Mouse (Mus musculus) MEL (cell line): Measurements from ENCODE around the gene Fgf3. TPM values are rescaled to one million over a fixed set of nuclear protein-coding genes. Genes with fewer than 3 reads are reported as not detected.

Source experiments
- DNase-seq: peaks from one replicate; pipeline ENCODE4 v3.0.0; 2011; ENCODE audit warnings: low read depth, low spot score
- H3K27ac ChIP-seq: 2 replicates; pipeline ENCODE4 v1.5.1; 2012; ENCODE audit warnings: low read depth, mild to moderate bottlenecking, control low read depth, low read length, moderate library complexity; ENCODE audit not compliant: control insufficient read depth
- H3K27me3 ChIP-seq, 2 experiments: fragments of 150-350 bp in 1 of 2; sonication (generic) in 1 of 2; 2 replicates each; pipeline ENCODE4 v1.6.1; 2012; ENCODE audit warnings: low read length in 2 of 2, mild to moderate bottlenecking in 2 of 2, improper control_type of control experiment in 1 of 2, moderate library complexity in 1 of 2; ENCODE audit not compliant: insufficient read depth in 2 of 2, control insufficient read depth in 1 of 2
- H3K36me3 ChIP-seq, 2 experiments: 2 replicates each; pipeline ENCODE4 v1.6.1; 2012 to 2014; ENCODE audit warnings: low read length in 2 of 2, improper control_type of control experiment in 1 of 2, inconsistent platforms in 1 of 2, mild to moderate bottlenecking in 1 of 2; ENCODE audit not compliant: insufficient read depth in 2 of 2, control insufficient read depth in 1 of 2
- H3K4me1 ChIP-seq, 2 experiments: fragments of 150-350 bp in 1 of 2; sonication (generic) in 1 of 2; 2 replicates each; pipeline ENCODE4 v1.6.1; 2012; ENCODE audit warnings: low read length in 2 of 2, improper control_type of control experiment in 1 of 2, mild to moderate bottlenecking in 1 of 2; ENCODE audit not compliant: insufficient read depth in 2 of 2, control insufficient read depth in 1 of 2
- H3K4me3 ChIP-seq, 2 experiments: fragments of 150-350 bp in 1 of 2; sonication (generic) in 1 of 2; 2 replicates each; pipeline ENCODE4 v1.5.1; 2012; ENCODE audit warnings: low read depth in 2 of 2, low read length in 2 of 2, mild to moderate bottlenecking in 2 of 2, moderate library complexity in 2 of 2, control low read depth in 1 of 2, improper control_type of control experiment in 1 of 2; ENCODE audit not compliant: control insufficient read depth in 1 of 2, insufficient read depth in 1 of 2
- H3K79me2 ChIP-seq: 2 replicates; pipeline ENCODE4 v1.6.1; 2012; ENCODE audit warnings: mild to moderate bottlenecking, low read length, moderate library complexity; ENCODE audit not compliant: control insufficient read depth, poor library complexity, insufficient read depth
- H3K9ac ChIP-seq: 2 replicates; pipeline ENCODE4 v1.6.1; 2012; ENCODE audit warnings: low read depth, mild to moderate bottlenecking, control low read depth, low read length, moderate library complexity; ENCODE audit not compliant: control insufficient read depth, poor library complexity, severe bottlenecking
- H3K9me3 ChIP-seq: fragments of 150-350 bp; sonication (generic); replicated peaks from 2 replicates; pipeline ENCODE4 v1.6.1; 2012; ENCODE audit warnings: mild to moderate bottlenecking, low read length, improper control_type of control experiment, moderate library complexity; ENCODE audit not compliant: insufficient read depth
- CHD1 ChIP-seq: IDR thresholded peaks from 2 replicates; pipeline ENCODE4 v1.6.1; 2012; ENCODE audit warnings: low read depth, mild to moderate bottlenecking, inconsistent platforms, low read length, improper control_type of control experiment
- CTCF ChIP-seq, 3 experiments: IDR thresholded peaks in 2 of 3; conservative IDR thresholded peaks in 1 of 3; 2 replicates each; pipeline ENCODE4 v1.5.1; 2011 to 2012; ENCODE audit warnings: low read length in 3 of 3, low read depth in 2 of 3, mild to moderate bottlenecking in 2 of 3, improper control_type of control experiment in 1 of 3, inconsistent platforms in 1 of 3, mixed read lengths in 1 of 3, moderate library complexity in 1 of 3; ENCODE audit not compliant: control insufficient read depth in 1 of 3, insufficient read depth in 1 of 3, poor library complexity in 1 of 3, severe bottlenecking in 1 of 3
- E2F4 ChIP-seq: IDR thresholded peaks from 2 replicates; pipeline ENCODE4 v1.6.1; 2011; ENCODE audit warnings: low read depth, low read length, improper control_type of control experiment, borderline replicate concordance
- EP300 ChIP-seq, 2 experiments: IDR thresholded peaks; 2 replicates each; pipeline ENCODE4 v1.6.1; 2011; ENCODE audit warnings: improper control_type of control experiment in 2 of 2, low read length in 2 of 2, low read depth in 1 of 2, mild to moderate bottlenecking in 1 of 2
- ETS1 ChIP-seq: IDR thresholded peaks from 2 replicates; pipeline ENCODE4 v1.6.1; 2012; ENCODE audit warnings: low read depth, mild to moderate bottlenecking, inconsistent platforms, low read length, improper control_type of control experiment, moderate library complexity
- GATA1 ChIP-seq: IDR thresholded peaks from 2 replicates; pipeline ENCODE4 v1.6.1; 2011; ENCODE audit warnings: low read depth, low read length, improper control_type of control experiment
- MEF2A ChIP-seq: IDR thresholded peaks from 2 replicates; pipeline ENCODE4 v1.6.1; 2014; ENCODE audit warnings: low read depth, mild to moderate bottlenecking, inconsistent platforms, low read length, improper control_type of control experiment; ENCODE audit not compliant: poor library complexity, insufficient replicate concordance, severe bottlenecking; ENCODE audit errors: extremely low read depth
- MYB ChIP-seq: IDR thresholded peaks from 2 replicates; pipeline ENCODE4 v1.6.1; 2011; ENCODE audit warnings: mild to moderate bottlenecking, low read depth, low read length, improper control_type of control experiment
- NELFE ChIP-seq: IDR thresholded peaks from 2 replicates; pipeline ENCODE4 v1.6.1; 2011; ENCODE audit warnings: low read depth, low read length, improper control_type of control experiment
- POLR2A ChIP-seq, 2 experiments: IDR thresholded peaks; 2 replicates each; pipeline ENCODE4 v1.6.1; 2011 to 2012; ENCODE audit warnings: low read length in 2 of 2, mild to moderate bottlenecking in 2 of 2, control low read depth in 1 of 2, improper control_type of control experiment in 1 of 2, low read depth in 1 of 2, moderate library complexity in 1 of 2; ENCODE audit not compliant: control insufficient read depth in 1 of 2, insufficient read depth in 1 of 2, poor library complexity in 1 of 2
- POLR2AphosphoS5 ChIP-seq: IDR thresholded peaks from 2 replicates; pipeline ENCODE4 v1.6.1; 2012; ENCODE audit warnings: low read depth, borderline replicate concordance, mild to moderate bottlenecking, inconsistent platforms, low read length, moderate library complexity, mixed read lengths
- RAD21 ChIP-seq: IDR thresholded peaks from 2 replicates; pipeline ENCODE4 v1.6.1; 2011; ENCODE audit warnings: mild to moderate bottlenecking, low read depth, low read length, improper control_type of control experiment
- RCOR1 ChIP-seq: IDR thresholded peaks from 2 replicates; pipeline ENCODE4 v1.6.1; 2012; ENCODE audit warnings: low read depth, mild to moderate bottlenecking, inconsistent platforms, low read length, improper control_type of control experiment
- SIN3A ChIP-seq: IDR thresholded peaks from 2 replicates; pipeline ENCODE4 v1.6.1; 2012; ENCODE audit warnings: low read length, improper control_type of control experiment, inconsistent platforms
- TAL1 ChIP-seq: IDR thresholded peaks from 2 replicates; pipeline ENCODE4 v1.6.1; 2012; ENCODE audit warnings: mild to moderate bottlenecking, inconsistent platforms, low read length, moderate library complexity, mixed read lengths
- USF2 ChIP-seq, 2 experiments: IDR thresholded peaks; 2 replicates each; pipeline ENCODE4 v1.6.1; 2011 to 2012; ENCODE audit warnings: improper control_type of control experiment in 2 of 2, low read length in 2 of 2, borderline replicate concordance in 1 of 2, inconsistent platforms in 1 of 2, low read depth in 1 of 2, mild to moderate bottlenecking in 1 of 2; ENCODE audit not compliant: insufficient read depth in 1 of 2
- ZC3H11A ChIP-seq: IDR thresholded peaks from 2 replicates; pipeline ENCODE4 v1.6.1; 2012; ENCODE audit warnings: low read depth, mild to moderate bottlenecking, inconsistent platforms, low read length, improper control_type of control experiment
- ZKSCAN1 ChIP-seq: IDR thresholded peaks from 2 replicates; pipeline ENCODE4 v1.6.1; 2012; ENCODE audit warnings: low read depth, mild to moderate bottlenecking, inconsistent platforms, low read length, improper control_type of control experiment, moderate library complexity
- ZMIZ1 ChIP-seq: IDR thresholded peaks from 2 replicates; pipeline ENCODE4 v1.6.1; 2012; ENCODE audit warnings: low read depth, mild to moderate bottlenecking, inconsistent platforms, low read length, improper control_type of control experiment, moderate library complexity
- ZNF384 ChIP-seq: IDR thresholded peaks from 2 replicates; pipeline ENCODE4 v1.6.1; 2012; ENCODE audit warnings: low read depth, mild to moderate bottlenecking, inconsistent platforms, low read length, improper control_type of control experiment
- polyA plus RNA-seq, 2 experiments: library from polyadenylated mRNA; stranded (reverse) in 1 of 2; unstranded in 1 of 2; fragments of >175 nt in 1 of 2; fragments of >200 nt in 1 of 2; gene quantifications; 2 replicates each; pipeline versions ENCODE4 v1.2.1 to v1.2.4; 2012; ENCODE audit warnings: low replicate concordance in 2 of 2, low read depth in 1 of 2; ENCODE audit not compliant: insufficient read length in 2 of 2, insufficient read depth in 1 of 2, missing spikeins in 1 of 2
- total RNA-seq: library from RNA; depleted of rRNA; stranded (reverse); fragments of 300-350 nt; gene quantifications from 2 replicates; pipeline ENCODE4 v1.2.3, GENCODE M21; 2012

Fgf3 gene
- total and polyA plus RNA-seq, 3 experiments = not detected

DNA sequence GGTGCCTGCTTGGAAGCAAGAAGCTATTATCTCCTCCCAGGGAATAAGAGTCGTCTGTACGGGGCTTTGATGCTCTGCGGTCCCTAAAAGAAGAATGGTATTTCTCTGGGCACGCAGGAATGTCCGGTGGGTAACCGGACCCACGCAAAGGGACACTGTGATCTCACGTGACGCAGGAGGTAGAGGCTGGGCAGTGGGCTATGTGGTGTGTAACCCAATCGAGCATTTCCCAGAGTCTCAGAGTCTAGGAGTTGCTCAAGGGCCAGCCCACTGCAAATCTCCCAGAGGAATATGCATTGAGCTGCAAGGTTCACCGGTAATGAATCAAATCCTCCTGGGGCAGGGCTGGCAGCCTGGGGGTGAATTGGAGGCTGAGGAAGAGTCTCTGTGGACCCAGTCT, 9.5 kb upstream of the Fgf3 start:
- no peak for TF ChIP-seq GATA1
- no peak for TF ChIP-seq MEF2A
- TF ChIP-seq ZMIZ1 = no peak
- no peak for TF ChIP-seq USF2 (IDR thresholded peaks at IDR 0.05; ENCODE audit: borderline replicate concordance in 1 of 2, insufficient read depth in 1 of 2, low read depth in 1 of 2, low read length in 2 of 2)
- no peak for TF ChIP-seq ETS1
- TF ChIP-seq POLR2A (IDR thresholded peaks at IDR 0.05; ENCODE audit: control insufficient read depth in 1 of 2, insufficient read depth in 1 of 2, low read depth in 1 of 2, low read length in 2 of 2, poor library complexity in 1 of 2) = no peak
- TF ChIP-seq ZC3H11A = no peak
- TF ChIP-seq NELFE = no peak
- TF ChIP-seq CTCF (IDR thresholded peaks at IDR 0.05 in 2 of 3, conservative IDR thresholded peaks at IDR 0.05 in 1 of 3; ENCODE audit: control insufficient read depth in 1 of 3, insufficient read depth in 1 of 3, low read depth in 2 of 3, low read length in 3 of 3, poor library complexity in 1 of 3, severe bottlenecking in 1 of 3) = no peak
- no peak for TF ChIP-seq EP300 (IDR thresholded peaks at IDR 0.05; ENCODE audit: low read depth in 1 of 2, low read length in 2 of 2)
- no peak for TF ChIP-seq RAD21
- no peak for TF ChIP-seq SIN3A
- TF ChIP-seq CHD1 = no peak
- no peak for TF ChIP-seq TAL1
- no peak overlapping the region for H3K9ac ChIP-seq
- no peak overlapping the region for H3K4me3 ChIP-seq
- H3K27me3 ChIP-seq = no peaks in the 10 kb centered on the region
- H3K79me2 ChIP-seq = no peaks in the 10 kb centered on the region
- no peaks in the 10 kb centered on the region for H3K9me3 ChIP-seq
- no peak for DNase-seq
- H3K4me1 ChIP-seq = no peaks in the 10 kb centered on the region
- no peaks in the 10 kb centered on the region for H3K36me3 ChIP-seq
- H3K27ac ChIP-seq = no peak overlapping the region

DNA sequence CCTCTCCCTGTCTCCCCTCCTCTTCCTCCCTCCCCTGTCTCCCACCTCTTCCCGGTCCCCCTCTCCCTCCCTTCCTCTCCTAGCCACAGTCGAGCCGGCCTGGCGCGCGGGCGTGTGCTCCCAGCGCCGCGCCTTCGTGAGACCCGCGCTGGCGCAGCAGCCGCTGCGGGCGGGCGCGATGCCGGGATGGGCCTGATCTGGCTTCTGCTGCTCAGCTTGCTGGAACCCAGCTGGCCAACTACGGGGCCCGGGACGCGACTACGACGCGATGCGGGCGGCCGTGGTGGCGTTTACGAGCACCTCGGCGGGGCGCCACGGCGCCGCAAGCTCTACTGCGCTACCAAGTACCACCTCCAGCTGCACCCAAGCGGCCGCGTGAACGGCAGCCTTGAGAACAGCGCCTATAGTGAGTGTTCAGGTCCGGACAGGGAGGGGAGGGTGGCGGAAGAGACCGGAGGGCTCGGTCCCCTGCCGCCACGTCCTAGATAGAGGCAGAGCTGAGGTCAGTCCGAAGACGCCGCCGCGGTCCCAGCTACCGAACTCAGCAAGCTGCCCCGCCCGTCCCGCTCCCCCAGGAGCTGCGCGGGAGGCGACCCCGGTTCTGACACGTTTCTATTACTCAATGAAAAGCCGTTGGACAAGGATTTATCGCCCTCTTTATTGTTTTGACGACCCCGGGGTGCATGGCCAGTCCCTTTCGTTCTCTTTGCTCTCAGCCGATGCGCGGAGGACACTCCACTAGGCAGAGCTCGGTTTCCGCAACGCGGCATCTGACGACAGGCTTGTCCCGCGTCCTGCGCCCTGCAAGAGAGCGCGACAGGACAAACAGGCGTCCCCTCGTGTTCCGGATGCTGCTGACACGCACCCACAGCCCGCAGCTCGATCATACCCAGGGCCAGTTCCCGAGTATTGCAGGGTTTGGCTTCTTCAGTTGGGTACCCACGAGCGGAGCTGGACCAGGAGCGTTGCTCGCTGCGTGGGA, 930 bp downstream of the Fgf3 start:
- no peak overlapping the region for H3K9ac ChIP-seq
- H3K4me3 ChIP-seq = no peak overlapping the region

More for the DNA sequence above, 930 bp downstream of the Fgf3 start:
- no peaks in the 10 kb centered on the region for H3K9me3 ChIP-seq
- TF ChIP-seq MYB (no peak), ZKSCAN1 (no peak), RCOR1 (no peak), ZNF384 (no peak), GATA1 (no peak), E2F4 (no peak), POLR2AphosphoS5 (no peak)
- TF ChIP-seq, all 39 proteins: peak for 0
- Histone ChIP-seq H3K27ac (no peak overlapping the region), H3K36me3 (no peaks in the 10 kb centered on the region), H3K79me2 (no peaks in the 10 kb centered on the region), H3K4me1 (no peaks in the 10 kb centered on the region), H3K27me3 (no peaks in the 10 kb centered on the region)
- DNase-seq = no peak
